Mouse (Mus musculus): ENCODE measurements around the gene Ryr2.

The Ryr2 gene

DNA sequence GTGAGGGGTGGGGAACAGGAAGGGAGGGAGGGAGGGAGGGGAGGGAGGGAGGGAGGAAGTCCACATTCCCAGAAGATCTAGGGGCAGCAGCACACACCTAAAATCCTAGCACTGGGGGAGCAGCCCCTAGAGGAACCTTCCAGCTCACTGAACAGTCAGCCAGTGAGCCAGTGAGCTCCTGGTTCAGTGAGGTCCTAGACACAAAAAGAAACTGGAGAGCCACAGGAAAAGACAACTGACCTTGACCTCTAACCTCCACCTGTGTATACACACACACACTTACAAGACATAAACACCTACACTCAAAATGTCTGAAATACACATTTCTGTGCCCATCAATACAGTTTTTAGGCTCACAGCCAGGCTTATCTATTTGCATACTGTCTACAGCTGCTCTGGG, 173.4 kb downstream of the Ryr2 start:
- no peak for DNase-seq

DNA sequence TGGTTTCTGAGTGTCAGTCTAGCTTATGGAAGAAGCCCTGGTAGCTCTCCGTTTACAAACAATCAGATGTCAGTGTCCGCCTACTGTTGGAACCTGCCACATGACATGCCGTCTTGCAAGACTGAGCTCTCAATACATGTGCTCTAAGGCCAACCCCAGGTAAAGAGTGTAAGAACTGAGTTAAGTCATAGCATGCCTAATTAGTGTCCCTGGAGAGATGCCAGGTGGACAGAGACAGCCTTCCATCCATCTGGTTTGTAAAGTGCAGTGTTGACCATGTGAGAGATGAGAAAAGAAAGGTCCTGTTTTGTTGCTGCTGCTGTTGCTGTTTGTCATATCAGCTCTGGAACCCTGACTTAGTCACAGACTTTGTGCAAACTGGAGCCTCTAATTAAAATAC, 178.0 kb downstream of the Ryr2 start:
- DNase-seq: no peak

GRCm38 (mm10) chr13:11927727-11928126, 179.0 kb downstream of the Ryr2 start:
- DNase-seq: no peak

- DNase-seq: no peak
Measured at GRCm38 (mm10) chr13:11926720-11927500, 179.8 kb downstream of the Ryr2 start.

DNA sequence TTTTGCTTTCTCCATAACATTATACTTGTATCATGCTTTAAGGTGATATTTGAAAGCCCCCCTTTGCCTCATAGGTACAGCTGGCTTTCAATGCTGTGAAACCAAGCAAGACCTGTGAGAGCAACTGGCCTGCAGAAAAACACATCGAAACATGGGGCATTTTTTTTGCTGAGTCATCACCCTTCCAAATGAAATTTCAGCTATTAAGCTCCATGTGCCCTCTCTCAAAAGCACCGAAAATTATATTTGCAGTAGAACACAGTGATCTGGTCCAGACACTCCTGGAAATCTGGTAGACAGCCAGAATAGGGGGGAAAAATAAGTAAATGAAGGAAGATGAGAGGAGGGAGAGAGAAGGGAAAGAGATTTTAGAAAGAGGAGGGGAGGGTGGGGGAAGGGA, 180.5 kb downstream of the Ryr2 start:
- DNase-seq: no peak

DNA sequence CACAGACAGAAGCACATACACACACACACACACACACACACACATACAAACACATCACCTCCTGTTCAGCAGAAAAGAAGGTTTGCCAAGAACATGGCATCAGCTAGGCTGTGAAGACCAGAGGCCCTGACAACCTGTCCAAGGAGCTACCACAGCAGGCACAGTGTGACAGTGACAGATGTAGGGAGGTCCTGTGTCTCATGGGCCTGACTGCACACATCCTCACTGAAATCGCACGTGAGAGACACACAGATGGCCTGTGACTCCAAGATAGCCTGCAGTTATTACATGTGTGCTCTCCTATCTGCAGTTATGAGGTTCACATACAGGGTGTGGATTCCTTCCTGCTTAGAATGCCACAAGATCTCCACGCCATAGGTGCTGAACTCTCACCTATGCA, 182.0 kb downstream of the Ryr2 start:
- DNase-seq: no peak

DNA sequence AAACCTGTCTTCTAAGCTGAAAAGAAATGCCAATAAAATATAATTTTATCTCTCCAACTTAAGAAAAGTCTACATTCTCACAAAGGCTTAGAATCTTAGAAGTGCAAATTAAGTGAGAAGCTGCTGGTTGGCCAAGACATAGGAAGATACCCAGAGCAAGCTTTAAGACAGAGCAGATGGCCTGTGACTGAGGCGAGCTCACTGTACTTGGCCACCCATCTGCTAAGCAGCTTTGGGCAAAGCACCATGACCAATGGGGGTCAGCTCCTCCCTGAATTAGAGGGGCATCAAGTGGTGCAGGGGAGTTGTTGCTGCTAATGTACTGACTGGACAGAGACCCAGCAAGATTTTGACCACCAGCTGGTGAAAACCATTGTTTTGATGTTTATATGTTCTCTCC, 186.2 kb downstream of the Ryr2 start:
- DNase-seq: no peak

DNA sequence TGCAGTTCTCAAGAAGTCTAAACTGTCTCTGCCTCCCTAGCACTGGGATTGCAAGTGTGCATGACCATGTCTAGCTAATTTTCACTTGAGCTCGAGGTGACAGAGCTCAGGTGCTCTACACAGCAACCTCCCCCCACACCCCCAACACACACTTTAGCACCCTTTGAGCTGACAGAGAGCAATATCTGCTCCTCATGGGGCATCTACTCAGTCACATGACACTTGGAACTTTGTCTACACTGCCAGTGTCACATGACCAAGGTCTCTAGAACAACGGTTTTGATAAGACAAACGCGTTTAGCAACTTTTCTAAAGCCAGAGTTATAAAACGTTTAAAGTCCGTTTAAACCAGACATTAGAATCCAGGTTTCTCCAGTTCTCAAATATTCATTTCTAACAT, 187.3 kb downstream of the Ryr2 start:
- no peak for DNase-seq

- no peak for DNase-seq
Measured at GRCm38 (mm10) chr13:11915619-11916018, 191.1 kb downstream of the Ryr2 start.

GRCm38 (mm10) chr13:11914682-11915081, 192.1 kb downstream of the Ryr2 start:
- no peak for DNase-seq

DNA sequence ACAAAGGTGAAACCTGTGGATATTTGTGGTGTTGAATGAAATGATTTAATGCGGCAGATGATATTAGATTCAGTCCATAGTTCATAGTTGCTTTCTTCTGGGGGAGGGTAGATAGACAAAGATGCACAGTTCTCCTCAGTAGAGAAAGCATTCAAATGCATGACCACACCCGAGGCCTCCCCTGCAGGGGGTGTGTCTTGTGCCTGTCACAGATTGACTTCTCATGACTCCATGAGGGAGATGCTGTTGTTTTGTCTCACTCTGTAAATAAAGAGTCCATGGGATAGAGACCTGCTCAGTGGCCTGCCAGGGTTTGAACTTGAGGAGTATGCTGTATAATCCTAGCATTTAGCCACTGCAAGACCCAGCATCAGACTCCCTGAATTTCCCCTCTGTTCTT, 194.5 kb downstream of the Ryr2 start:
- no peak for DNase-seq

- DNase-seq: no peak
Measured at GRCm38 (mm10) chr13:11908123-11908522, 198.6 kb downstream of the Ryr2 start.

- DNase-seq: no peak
Measured at GRCm38 (mm10) chr13:11905126-11905525, 201.6 kb downstream of the Ryr2 start.

- DNase-seq: no peak
Measured at GRCm38 (mm10) chr13:11903272-11903671, 203.5 kb downstream of the Ryr2 start.

- DNase-seq: no peak
Measured at GRCm38 (mm10) chr13:11902856-11903255, 203.9 kb downstream of the Ryr2 start.

GRCm38 (mm10) chr13:11900631-11901030, 206.1 kb downstream of the Ryr2 start:
- DNase-seq: no peak

GRCm38 (mm10) chr13:11895631-11896030, 211.1 kb downstream of the Ryr2 start:
- no peak for DNase-seq

- DNase-seq: no peak
Measured at GRCm38 (mm10) chr13:11891739-11892138, 215.0 kb downstream of the Ryr2 start.

DNA sequence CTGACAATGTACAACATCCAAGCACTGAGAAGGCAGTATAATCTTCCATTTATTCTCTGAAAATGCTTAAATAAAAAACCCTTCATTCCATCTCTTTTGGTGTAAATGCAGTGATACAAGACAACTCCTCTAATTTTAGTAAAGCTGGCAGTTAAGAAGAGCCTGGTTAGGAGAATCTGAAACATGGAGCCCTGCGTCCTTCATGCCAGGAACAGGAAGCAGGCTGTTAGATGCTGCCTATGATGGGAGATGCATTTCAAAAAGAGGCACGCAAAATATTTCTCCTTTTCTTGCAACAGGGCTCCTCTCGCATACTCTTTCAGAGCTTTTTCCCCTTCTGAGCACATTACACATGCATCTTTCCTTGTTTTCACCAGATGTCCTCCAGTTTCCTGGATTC, 215.6 kb downstream of the Ryr2 start:
- DNase-seq: no peak

- no peak for DNase-seq
Measured at GRCm38 (mm10) chr13:11884175-11884574, 222.6 kb downstream of the Ryr2 start.

GRCm38 (mm10) chr13:11882359-11882758, 224.4 kb downstream of the Ryr2 start:
- no peak for DNase-seq

- no peak for DNase-seq
Measured at GRCm38 (mm10) chr13:11880503-11881227, 226.1 kb downstream of the Ryr2 start.

DNA sequence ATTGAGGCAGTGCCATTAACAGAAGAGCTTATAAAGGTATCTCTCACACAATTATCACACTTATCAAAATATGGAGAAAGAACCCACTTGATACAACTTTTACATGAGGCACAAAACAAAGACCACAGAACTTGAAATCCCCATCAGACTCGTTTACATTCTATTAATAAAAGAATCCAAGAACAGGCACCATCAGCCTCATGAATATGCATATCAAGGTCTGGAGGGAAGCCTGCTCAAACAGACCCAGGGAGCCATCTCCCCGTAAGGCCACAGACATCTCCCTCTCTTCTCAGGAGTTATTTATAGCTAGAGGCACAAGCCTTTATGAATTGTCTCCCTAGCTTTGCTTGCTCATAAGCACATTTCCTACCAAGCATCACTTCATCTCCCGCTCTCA, 227.7 kb downstream of the Ryr2 start:
- DNase-seq: no peak

DNA sequence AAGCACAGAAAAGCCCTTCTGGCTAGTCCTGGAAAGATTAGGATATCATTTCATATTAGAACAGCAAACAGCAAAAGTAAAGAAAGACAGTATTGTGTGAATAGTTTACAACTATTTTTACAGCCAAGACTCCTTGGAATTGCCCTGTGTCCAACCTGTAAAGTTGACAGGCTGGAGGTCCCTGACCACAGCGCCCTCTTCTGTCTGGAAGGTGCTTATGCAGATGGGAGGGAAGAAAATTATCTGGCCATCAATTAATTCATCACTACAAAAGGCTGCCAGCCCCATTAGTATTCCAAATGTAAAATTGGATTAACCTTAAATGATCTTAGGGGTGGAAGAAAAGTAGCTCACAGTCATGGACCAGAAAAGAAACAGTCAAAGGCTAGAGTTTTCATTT, 231.9 kb downstream of the Ryr2 start:
- no peak for DNase-seq

GRCm38 (mm10) chr13:11869971-11870370, 236.8 kb downstream of the Ryr2 start:
- no peak for DNase-seq

All from right cerebral cortex, postnatal 4 days (tissue).